Mouse (Mus musculus) MEL (cell line): Measurements from ENCODE around the gene Wfdc3. TPM values are rescaled to one million over a fixed set of nuclear protein-coding genes. Genes with fewer than 3 reads are reported as not detected.

ENCODE experiments used
- DNase-seq: peaks from one replicate; pipeline ENCODE4 v3.0.0; 2011; ENCODE audit warnings: low read depth, low spot score
- H3K27ac ChIP-seq: 2 replicates; pipeline ENCODE4 v1.5.1; 2012; ENCODE audit warnings: low read depth, mild to moderate bottlenecking, control low read depth, low read length, moderate library complexity; ENCODE audit not compliant: control insufficient read depth
- H3K27me3 ChIP-seq, 2 experiments: fragments of 150-350 bp in 1 of 2; sonication (generic) in 1 of 2; 2 replicates each; pipeline ENCODE4 v1.6.1; 2012; ENCODE audit warnings: low read length in 2 of 2, mild to moderate bottlenecking in 2 of 2, improper control_type of control experiment in 1 of 2, moderate library complexity in 1 of 2; ENCODE audit not compliant: insufficient read depth in 2 of 2, control insufficient read depth in 1 of 2
- H3K36me3 ChIP-seq, 2 experiments: 2 replicates each; pipeline ENCODE4 v1.6.1; 2012 to 2014; ENCODE audit warnings: low read length in 2 of 2, improper control_type of control experiment in 1 of 2, inconsistent platforms in 1 of 2, mild to moderate bottlenecking in 1 of 2; ENCODE audit not compliant: insufficient read depth in 2 of 2, control insufficient read depth in 1 of 2
- H3K4me1 ChIP-seq, 2 experiments: fragments of 150-350 bp in 1 of 2; sonication (generic) in 1 of 2; 2 replicates each; pipeline ENCODE4 v1.6.1; 2012; ENCODE audit warnings: low read length in 2 of 2, improper control_type of control experiment in 1 of 2, mild to moderate bottlenecking in 1 of 2; ENCODE audit not compliant: insufficient read depth in 2 of 2, control insufficient read depth in 1 of 2
- H3K4me3 ChIP-seq, 2 experiments: fragments of 150-350 bp in 1 of 2; sonication (generic) in 1 of 2; 2 replicates each; pipeline ENCODE4 v1.5.1; 2012; ENCODE audit warnings: low read depth in 2 of 2, low read length in 2 of 2, mild to moderate bottlenecking in 2 of 2, moderate library complexity in 2 of 2, control low read depth in 1 of 2, improper control_type of control experiment in 1 of 2; ENCODE audit not compliant: control insufficient read depth in 1 of 2, insufficient read depth in 1 of 2
- H3K79me2 ChIP-seq: 2 replicates; pipeline ENCODE4 v1.6.1; 2012; ENCODE audit warnings: mild to moderate bottlenecking, low read length, moderate library complexity; ENCODE audit not compliant: control insufficient read depth, poor library complexity, insufficient read depth
- H3K9ac ChIP-seq: 2 replicates; pipeline ENCODE4 v1.6.1; 2012; ENCODE audit warnings: low read depth, mild to moderate bottlenecking, control low read depth, low read length, moderate library complexity; ENCODE audit not compliant: control insufficient read depth, poor library complexity, severe bottlenecking
- H3K9me3 ChIP-seq: fragments of 150-350 bp; sonication (generic); replicated peaks from 2 replicates; pipeline ENCODE4 v1.6.1; 2012; ENCODE audit warnings: mild to moderate bottlenecking, low read length, improper control_type of control experiment, moderate library complexity; ENCODE audit not compliant: insufficient read depth
- BHLHE40 ChIP-seq: IDR thresholded peaks from 2 replicates; pipeline ENCODE4 v1.6.1; 2012; ENCODE audit warnings: low read depth, mild to moderate bottlenecking, inconsistent platforms, low read length, improper control_type of control experiment, borderline replicate concordance
- CHD1 ChIP-seq: IDR thresholded peaks from 2 replicates; pipeline ENCODE4 v1.6.1; 2012; ENCODE audit warnings: low read depth, mild to moderate bottlenecking, inconsistent platforms, low read length, improper control_type of control experiment
- CHD2 ChIP-seq: IDR thresholded peaks from 2 replicates; pipeline ENCODE4 v1.6.1; 2011; ENCODE audit warnings: low read length, improper control_type of control experiment
- CTCF ChIP-seq, 3 experiments: IDR thresholded peaks in 2 of 3; conservative IDR thresholded peaks in 1 of 3; 2 replicates each; pipeline ENCODE4 v1.5.1; 2011 to 2012; ENCODE audit warnings: low read length in 3 of 3, low read depth in 2 of 3, mild to moderate bottlenecking in 2 of 3, improper control_type of control experiment in 1 of 3, inconsistent platforms in 1 of 3, mixed read lengths in 1 of 3, moderate library complexity in 1 of 3; ENCODE audit not compliant: control insufficient read depth in 1 of 3, insufficient read depth in 1 of 3, poor library complexity in 1 of 3, severe bottlenecking in 1 of 3
- ELF1 ChIP-seq: IDR thresholded peaks from 2 replicates; pipeline ENCODE4 v1.6.1; 2014; ENCODE audit warnings: low read depth, mild to moderate bottlenecking, inconsistent platforms, low read length, improper control_type of control experiment, moderate library complexity
- ETS1 ChIP-seq: IDR thresholded peaks from 2 replicates; pipeline ENCODE4 v1.6.1; 2012; ENCODE audit warnings: low read depth, mild to moderate bottlenecking, inconsistent platforms, low read length, improper control_type of control experiment, moderate library complexity
- GABPA ChIP-seq: IDR thresholded peaks from 2 replicates; pipeline ENCODE4 v1.6.1; 2012; ENCODE audit warnings: low read depth, mild to moderate bottlenecking, inconsistent platforms, low read length, improper control_type of control experiment, moderate library complexity
- GATA1 ChIP-seq: IDR thresholded peaks from 2 replicates; pipeline ENCODE4 v1.6.1; 2011; ENCODE audit warnings: low read depth, low read length, improper control_type of control experiment
- MAFK ChIP-seq: IDR thresholded peaks from 2 replicates; pipeline ENCODE4 v1.6.1; 2011; ENCODE audit warnings: low read depth, mild to moderate bottlenecking, low read length, improper control_type of control experiment, borderline replicate concordance
- MAX ChIP-seq: IDR thresholded peaks from 2 replicates; pipeline ENCODE4 v1.6.1; 2011; ENCODE audit warnings: low read length, improper control_type of control experiment
- MAZ ChIP-seq: IDR thresholded peaks from 2 replicates; pipeline ENCODE4 v1.6.1; 2012; ENCODE audit warnings: low read depth, mild to moderate bottlenecking, inconsistent platforms, low read length, improper control_type of control experiment
- RAD21 ChIP-seq: IDR thresholded peaks from 2 replicates; pipeline ENCODE4 v1.6.1; 2011; ENCODE audit warnings: mild to moderate bottlenecking, low read depth, low read length, improper control_type of control experiment
- TAL1 ChIP-seq: IDR thresholded peaks from 2 replicates; pipeline ENCODE4 v1.6.1; 2012; ENCODE audit warnings: mild to moderate bottlenecking, inconsistent platforms, low read length, moderate library complexity, mixed read lengths
- USF1 ChIP-seq: IDR thresholded peaks from 2 replicates; pipeline ENCODE4 v1.6.1; 2014; ENCODE audit warnings: low read depth, mild to moderate bottlenecking, inconsistent platforms, low read length, improper control_type of control experiment, moderate library complexity
- USF2 ChIP-seq, 2 experiments: IDR thresholded peaks; 2 replicates each; pipeline ENCODE4 v1.6.1; 2011 to 2012; ENCODE audit warnings: improper control_type of control experiment in 2 of 2, low read length in 2 of 2, borderline replicate concordance in 1 of 2, inconsistent platforms in 1 of 2, low read depth in 1 of 2, mild to moderate bottlenecking in 1 of 2; ENCODE audit not compliant: insufficient read depth in 1 of 2
- ZKSCAN1 ChIP-seq: IDR thresholded peaks from 2 replicates; pipeline ENCODE4 v1.6.1; 2012; ENCODE audit warnings: low read depth, mild to moderate bottlenecking, inconsistent platforms, low read length, improper control_type of control experiment, moderate library complexity
- ZMIZ1 ChIP-seq: IDR thresholded peaks from 2 replicates; pipeline ENCODE4 v1.6.1; 2012; ENCODE audit warnings: low read depth, mild to moderate bottlenecking, inconsistent platforms, low read length, improper control_type of control experiment, moderate library complexity
- ZNF384 ChIP-seq: IDR thresholded peaks from 2 replicates; pipeline ENCODE4 v1.6.1; 2012; ENCODE audit warnings: low read depth, mild to moderate bottlenecking, inconsistent platforms, low read length, improper control_type of control experiment
- polyA plus RNA-seq, 2 experiments: library from polyadenylated mRNA; stranded (reverse) in 1 of 2; unstranded in 1 of 2; fragments of >175 nt in 1 of 2; fragments of >200 nt in 1 of 2; gene quantifications; 2 replicates each; pipeline versions ENCODE4 v1.2.1 to v1.2.4; 2012; ENCODE audit warnings: low replicate concordance in 2 of 2, low read depth in 1 of 2; ENCODE audit not compliant: insufficient read length in 2 of 2, insufficient read depth in 1 of 2, missing spikeins in 1 of 2
- total RNA-seq: library from RNA; depleted of rRNA; stranded (reverse); fragments of 300-350 nt; gene quantifications from 2 replicates; pipeline ENCODE4 v1.2.3, GENCODE M21; 2012

Wfdc3 gene
- total and polyA plus RNA-seq, 3 experiments, result 0.31 to 0.40 TPM; not detected in 1

DNA sequence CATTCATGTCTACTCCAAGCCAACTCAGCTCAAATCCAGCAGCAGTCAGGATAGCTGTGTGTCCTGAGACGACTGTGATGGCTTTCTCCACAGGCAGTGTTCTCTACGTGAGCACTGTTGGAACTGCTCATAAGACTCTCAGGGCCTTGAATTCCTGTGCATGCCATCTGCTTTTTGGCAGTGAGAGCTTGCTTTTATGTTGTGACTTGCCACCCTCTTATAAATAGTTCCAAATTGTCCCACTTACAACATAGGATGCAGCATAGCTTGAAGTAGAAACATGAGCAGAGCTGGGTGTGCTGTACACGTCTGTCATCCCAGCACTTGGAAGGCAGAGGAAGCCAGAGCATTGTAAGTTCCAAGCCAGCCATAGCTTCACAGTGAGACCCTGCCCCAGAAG, 20.1 kb upstream of the Wfdc3 start (continued):
- TF ChIP-seq GATA1, result no peak

DNA sequence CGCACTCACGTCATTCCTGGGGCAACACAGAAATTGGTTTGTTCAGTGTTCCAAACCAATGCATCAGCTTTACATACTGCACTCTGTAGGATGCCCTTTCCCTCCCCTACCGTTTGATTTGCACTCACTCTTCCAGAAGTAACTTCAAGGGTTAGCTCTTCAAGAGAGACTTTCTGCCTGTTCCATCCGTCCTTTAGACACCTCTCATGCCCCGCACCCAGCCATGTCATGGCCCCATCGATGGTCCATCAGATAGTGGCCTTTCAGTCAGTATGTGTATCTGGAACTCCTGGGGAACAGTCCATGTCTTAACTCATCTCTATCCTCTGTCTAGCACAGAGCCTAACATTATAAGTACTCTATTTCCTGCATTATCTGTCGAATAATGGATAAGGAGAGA, 16.9 kb upstream of the Wfdc3 start:
- H3K27me3 ChIP-seq, result no peaks in the 10 kb centered on the region
- TF ChIP-seq ZMIZ1, result no peak
- TF ChIP-seq GATA1, result no peak
- no peak for TF ChIP-seq ELF1
- no peak for TF ChIP-seq CHD2
- no peak for TF ChIP-seq ETS1
- no peak for TF ChIP-seq MAFK
- no peak for TF ChIP-seq CTCF (IDR thresholded peaks at IDR 0.05 in 2 of 3, conservative IDR thresholded peaks at IDR 0.05 in 1 of 3; ENCODE audit: control insufficient read depth in 1 of 3, insufficient read depth in 1 of 3, low read depth in 2 of 3, low read length in 3 of 3, poor library complexity in 1 of 3, severe bottlenecking in 1 of 3)
- TF ChIP-seq RAD21, result no peak
- TF ChIP-seq CHD1, result no peak
- TF ChIP-seq BHLHE40, result no peak
- no peak for TF ChIP-seq GABPA
- TF ChIP-seq ZNF384, result no peak
- no peak for TF ChIP-seq USF1
- no peak for TF ChIP-seq TAL1
- no peak for TF ChIP-seq USF2 (IDR thresholded peaks at IDR 0.05; ENCODE audit: borderline replicate concordance in 1 of 2, insufficient read depth in 1 of 2, low read depth in 1 of 2, low read length in 2 of 2)
- no peak for TF ChIP-seq MAZ
- TF ChIP-seq, all 39 proteins: peak for 0
- H3K4me3 ChIP-seq, result no peak overlapping the region
- no peak for DNase-seq
- no peak overlapping the region for H3K27ac ChIP-seq
- H3K36me3 ChIP-seq, result peaks cover 4 to 8% of the 10 kb centered on the region in 2 experiments
- H3K9me3 ChIP-seq, result no peaks in the 10 kb centered on the region
- no peaks in the 10 kb centered on the region for H3K79me2 ChIP-seq
- H3K9ac ChIP-seq, result no peak overlapping the region
- no peaks in the 10 kb centered on the region for H3K4me1 ChIP-seq

GRCm38 (mm10) chr2:164761971-164762370, 16.2 kb upstream of the Wfdc3 start:
- DNase-seq, result no peak
- Histone ChIP-seq H3K4me1 (no peaks in the 10 kb centered on the region), H3K79me2 (no peaks in the 10 kb centered on the region), H3K4me3 (no peak overlapping the region), H3K9ac (no peak overlapping the region), H3K27me3 (no peaks in the 10 kb centered on the region), H3K27ac (no peak overlapping the region), H3K9me3 (no peaks in the 10 kb centered on the region), H3K36me3 (peaks cover 4 to 8% of the 10 kb centered on the region in 2 experiments; a peak in 3 of 4 replicates)
- TF ChIP-seq GATA1 (no peak), ZMIZ1 (no peak), ZKSCAN1 (no peak), MAX (no peak)
